Mouse (Mus musculus): Measurements from ENCODE around the gene Fbxo7.
"Not testable (repeated sequence)": the region's sequence is repeated elsewhere in the genome, so short reads cannot be mapped to it uniquely, and the experiment has no call there.

Gene Fbxo7

DNA sequence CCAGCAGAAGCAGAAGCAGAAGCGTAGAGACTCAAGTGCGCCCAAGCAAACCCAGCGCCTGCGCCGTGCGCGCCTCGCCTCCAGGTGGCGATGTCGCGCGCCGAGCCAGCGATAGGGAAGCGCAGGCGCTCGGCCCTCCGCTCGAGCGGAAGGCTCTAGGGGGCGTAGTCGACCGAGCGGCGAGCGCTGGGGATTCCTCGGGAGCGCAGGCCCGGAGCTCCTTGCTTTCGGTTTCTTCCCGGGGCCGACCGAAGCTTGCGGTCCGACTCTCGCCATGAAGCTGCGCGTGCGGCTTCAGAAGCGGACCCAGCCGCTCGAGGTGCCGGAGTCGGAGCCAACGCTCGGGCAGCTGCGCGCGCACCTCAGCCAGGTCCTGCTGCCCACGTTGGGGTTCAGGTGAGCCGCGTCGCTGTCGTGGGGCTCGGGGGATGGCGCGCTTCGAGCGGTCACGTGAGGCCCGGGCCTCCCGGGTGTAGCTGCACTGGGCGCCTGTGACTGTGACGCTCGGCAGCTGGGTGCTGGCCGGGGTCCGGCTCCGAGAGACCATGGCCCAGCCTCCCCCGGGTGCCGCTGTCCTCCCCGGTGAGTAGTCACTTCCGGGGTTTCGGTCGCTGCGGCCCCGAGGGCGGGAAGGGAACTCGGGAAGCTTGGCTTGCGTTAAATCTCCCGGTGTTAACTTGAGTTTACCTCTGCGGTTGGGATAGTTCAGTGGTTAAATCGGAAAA lies at the start of gene Fbxo7:
TSS of gene Fbxo7 (plus strand) at position 224 of the 725 bp plus-strand sequence.
- peak; percentile 84 to 87 for DNase-seq (ENCODE audit: low spot score in 2 of 2)

DNA sequence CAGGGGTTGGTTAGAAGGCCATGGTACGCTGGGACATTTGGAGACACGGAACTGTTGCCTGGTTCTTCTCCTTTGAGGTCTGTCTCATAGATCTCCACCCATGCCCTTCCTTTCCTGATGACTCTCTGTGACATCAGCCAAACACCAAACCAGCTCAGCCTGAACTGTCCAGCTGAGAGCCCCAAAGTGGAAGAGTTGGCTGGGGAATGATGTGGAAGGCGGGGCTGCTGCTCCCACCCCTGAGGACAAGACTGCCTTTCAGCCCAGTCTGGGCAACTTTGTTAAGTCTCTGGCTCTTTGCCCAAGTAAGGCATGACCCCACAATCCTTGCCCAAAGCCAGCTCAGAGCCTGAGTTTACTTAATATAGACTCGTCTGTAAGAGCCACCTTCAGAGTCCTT lies 48.9 kb upstream of the Fbxo7 start:
- DNase-seq (ENCODE audit: low spot score in 2 of 2), result no peak

DNA sequence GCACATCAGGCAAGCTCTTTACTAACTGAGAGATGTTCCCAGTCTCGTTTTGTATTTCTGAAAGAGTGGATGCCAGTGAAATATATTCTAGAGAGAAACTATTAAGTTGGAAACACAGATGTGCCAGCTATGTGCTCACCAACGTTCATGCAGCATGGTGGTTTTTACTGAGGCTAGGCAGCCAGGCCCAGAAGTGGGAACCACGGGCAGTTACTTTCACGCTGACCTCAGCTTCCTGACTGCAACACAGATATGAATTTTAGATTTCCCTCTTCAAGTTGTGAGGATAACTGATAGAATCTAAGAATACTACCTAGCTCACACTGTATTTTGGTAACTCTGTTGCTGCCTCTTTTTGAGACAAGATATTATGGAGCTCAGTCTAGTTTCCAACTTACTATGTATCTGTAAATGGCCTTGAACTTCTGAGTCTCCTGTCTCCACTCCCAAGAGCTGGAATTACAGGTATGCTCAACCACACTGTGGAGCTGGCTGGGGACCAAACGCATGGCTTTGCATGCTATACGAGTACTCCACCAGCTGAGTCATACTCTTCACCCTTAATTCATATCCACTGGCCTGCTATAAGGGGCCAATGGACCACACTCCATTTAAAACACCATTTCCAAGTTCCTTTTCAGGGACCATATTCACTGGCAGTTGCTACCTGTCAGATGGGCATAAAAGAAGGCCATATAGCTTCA lies 32.2 kb upstream of the Fbxo7 start:
- no peak for DNase-seq (ENCODE audit: low spot score in 2 of 2)

DNA sequence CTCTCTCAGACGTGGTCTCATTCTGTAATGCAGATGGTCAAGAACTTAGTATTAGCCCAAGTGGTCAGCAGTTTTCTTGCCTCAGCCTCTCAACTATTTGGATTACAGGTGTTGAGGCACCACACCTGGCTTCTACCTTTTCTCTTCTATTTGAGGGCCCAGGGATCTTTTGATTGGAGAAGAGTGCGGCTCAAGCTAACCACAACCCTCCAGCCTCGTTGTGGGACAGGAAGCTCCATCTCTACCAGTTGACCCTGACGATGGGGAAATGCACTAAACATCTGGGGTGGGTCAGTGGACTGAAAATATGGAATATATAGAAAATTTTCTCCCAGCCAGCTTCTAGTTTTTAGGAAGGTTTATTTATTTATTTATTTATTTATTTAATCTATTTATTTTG lies 29.4 kb upstream of the Fbxo7 start:
- no peak for DNase-seq (ENCODE audit: low spot score in 2 of 2)

DNA sequence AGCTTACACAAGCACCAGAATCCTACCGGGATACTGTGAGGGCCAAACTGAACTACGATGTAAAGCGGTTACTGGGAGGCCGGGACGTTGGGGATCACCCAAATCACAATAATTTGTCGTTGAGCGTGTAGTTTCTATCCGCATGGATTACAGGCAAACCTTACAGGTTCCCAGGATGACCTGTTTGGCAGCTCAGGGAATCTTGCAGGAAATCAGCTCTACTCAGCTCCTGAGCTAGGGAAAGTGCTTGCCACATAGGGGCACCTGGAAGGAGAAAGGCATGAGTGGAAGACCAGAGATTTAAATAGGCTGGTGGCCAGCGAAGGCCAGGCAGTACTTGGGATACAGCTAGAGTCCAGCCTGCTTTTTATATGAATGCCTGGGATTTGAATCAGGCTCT lies 27.9 kb upstream of the Fbxo7 start:
- DNase-seq (ENCODE audit: low spot score in 2 of 2), result no peak

DNA sequence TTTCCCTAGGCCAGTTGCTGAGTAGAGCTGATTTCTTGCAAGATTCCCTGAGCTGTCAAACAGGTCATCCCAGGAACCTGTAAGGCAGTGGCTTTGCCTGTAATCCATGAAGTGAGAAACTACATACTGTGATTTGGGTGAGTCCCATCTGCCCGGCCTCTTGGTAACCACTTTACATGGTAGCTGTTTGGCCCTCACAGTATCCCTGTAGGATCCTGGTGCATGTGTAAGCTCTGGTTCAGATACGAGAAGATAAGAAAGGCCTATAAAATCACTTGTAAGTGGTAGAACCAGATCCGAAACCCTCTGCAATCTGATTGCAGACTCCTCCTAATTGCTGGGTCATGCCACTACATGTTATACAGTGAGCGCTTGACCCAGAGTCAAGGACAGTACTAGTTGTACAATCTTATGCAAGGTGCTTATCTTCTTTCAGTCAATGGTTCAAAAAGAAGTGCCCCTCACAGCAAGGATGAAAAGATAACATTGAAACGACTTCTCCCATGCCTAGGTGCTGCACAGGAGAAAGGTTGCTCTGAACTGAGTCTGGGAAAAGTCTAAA lies 27.1 kb upstream of the Fbxo7 start:
- DNase-seq (ENCODE audit: low spot score in 2 of 2), result peak in 1 of 2 experiments; percentile 11

DNA sequence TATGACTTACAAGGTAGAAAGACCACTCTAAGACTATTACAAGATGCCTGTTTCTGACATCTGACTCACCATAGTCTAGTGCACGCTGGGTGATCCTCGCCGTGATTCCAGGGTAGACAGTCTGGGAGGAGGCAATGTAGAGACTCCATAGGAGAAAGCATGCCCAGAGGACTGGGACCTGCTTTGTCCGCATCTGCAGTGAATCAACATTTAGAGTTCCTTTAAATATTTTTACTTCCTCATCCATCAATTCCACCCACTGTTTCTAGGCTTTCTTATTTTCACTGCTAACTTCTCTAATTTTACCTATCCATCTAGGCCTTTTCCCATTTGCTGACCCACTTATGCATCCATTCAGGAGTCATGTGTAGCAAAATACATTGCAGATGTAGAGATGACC lies 21.3 kb upstream of the Fbxo7 start:
- no peak for DNase-seq (ENCODE audit: low spot score in 2 of 2)

DNA sequence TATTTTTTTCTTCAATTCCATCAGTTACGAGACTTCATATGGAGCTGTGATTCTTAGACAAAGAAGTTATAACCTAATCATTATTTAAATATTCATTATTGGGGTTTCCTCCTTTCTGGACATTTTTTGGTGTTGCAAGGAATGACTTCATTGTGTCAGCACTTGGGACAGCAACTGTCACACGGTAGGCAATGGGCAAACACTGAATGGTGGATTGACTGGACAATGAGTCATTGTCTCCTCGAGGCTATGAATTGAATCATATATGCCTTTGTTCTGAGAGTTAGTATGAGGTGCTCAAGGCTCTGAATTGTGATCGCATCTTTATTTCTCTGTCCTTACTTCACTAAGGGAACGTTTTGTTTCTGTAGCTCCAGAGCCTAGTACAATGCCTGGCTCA lies 15.3 kb upstream of the Fbxo7 start:
- no peak for DNase-seq (ENCODE audit: low spot score in 2 of 2)

DNA sequence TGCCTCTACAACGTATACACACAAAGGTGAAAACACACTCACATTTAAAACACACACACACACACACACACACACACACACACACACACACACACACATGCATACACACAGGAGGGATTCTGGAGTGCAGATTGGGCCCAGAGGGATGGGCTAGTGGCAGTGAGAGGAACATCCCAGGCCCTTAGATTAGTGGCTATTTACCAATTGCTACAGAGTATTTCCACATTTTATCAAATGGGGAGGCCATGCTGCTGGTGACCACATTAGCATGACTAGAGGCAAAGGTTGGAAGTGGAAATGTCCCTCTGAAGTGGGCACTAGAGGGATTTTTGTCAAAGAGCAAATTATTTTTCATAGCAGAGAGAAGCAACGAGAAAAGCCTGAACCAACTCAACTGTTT lies 12.1 kb upstream of the Fbxo7 start:
- no peak for DNase-seq (ENCODE audit: low spot score in 2 of 2)

DNA sequence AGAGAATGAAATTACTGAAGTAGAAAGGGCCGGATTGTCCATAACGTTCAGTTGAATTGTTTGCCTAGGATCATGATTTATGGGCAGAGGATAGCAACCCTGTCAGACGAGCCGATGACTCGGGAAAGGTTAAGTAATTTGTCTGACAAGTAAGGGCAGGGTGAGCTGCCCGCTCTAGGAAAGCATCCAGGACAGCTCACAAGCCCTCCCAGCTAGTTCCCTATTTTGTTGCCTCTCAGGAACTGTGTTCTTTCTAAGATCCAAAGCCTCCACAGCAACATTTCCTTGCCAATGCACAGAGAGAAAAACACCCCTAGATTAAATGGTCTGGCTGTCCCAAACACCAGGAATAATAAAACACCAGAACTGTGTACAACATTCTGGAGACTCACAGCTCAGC lies 11.1 kb upstream of the Fbxo7 start:
- no peak for DNase-seq (ENCODE audit: low spot score in 2 of 2)

DNA sequence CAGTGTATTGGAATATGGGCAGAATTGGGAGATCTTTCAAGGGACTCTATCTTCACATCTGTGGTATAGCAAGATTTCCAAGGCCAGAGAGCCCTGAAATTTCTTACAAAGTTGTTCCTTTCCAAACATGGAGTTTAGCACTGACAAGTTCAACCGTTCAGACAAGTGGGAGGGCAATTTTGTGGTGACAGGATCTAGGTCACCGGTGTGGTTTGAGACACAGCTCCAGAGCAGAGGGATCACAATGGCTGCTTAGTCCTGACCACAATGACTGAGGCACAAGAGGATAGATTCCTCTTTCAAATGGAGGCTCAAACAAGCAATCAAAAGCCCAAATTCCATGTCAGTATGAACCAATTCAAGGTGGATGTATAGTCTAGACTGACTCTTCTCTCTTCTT lies 10.6 kb upstream of the Fbxo7 start:
- DNase-seq (ENCODE audit: low spot score in 2 of 2), result no peak

DNA sequence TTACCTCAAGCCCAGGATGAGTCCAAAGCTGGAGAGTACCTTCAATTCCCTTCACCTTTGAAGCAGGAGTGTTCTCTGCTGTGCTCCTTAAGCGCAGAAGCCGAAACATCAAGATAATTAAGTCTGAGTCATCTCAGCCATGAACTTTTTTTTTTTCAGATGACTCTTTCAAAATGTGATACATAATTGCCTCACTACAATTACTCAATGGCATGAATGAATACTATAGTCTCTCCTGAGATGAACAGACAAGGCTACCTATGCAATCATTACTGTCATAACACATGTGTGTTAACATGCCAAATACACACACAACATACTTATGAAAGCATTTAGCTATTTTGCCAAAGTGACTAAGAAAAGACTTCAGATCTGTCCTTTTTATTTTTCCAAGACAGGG lies 10.0 kb upstream of the Fbxo7 start, which contains the start of gene Bpifc:
TSS of gene Bpifc (minus strand) at position 115 of the 400 bp plus-strand sequence.
- DNase-seq (ENCODE audit: low spot score in 2 of 2), result no peak

DNA sequence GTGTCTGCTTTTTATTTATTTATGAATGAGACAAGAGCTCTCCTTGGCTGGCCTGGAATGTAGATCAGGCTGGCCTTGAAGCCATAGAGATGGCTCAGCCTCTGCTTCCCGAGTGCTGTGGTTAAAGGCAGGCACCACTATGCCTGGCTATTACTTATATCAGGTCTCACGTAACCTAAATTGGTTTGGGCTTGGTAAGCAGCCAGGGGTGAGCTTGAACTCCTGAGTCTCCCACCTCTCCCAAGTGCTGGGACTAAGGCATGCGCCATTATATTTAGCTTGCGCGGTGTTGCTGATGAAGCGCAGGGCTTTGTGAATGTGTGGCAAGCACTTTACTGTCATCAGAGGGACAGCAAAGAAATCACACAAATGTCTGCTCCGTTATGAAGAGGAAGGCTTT lies 4.0 kb upstream of the Fbxo7 start:
- no peak for DNase-seq (ENCODE audit: low spot score in 2 of 2)

DNA sequence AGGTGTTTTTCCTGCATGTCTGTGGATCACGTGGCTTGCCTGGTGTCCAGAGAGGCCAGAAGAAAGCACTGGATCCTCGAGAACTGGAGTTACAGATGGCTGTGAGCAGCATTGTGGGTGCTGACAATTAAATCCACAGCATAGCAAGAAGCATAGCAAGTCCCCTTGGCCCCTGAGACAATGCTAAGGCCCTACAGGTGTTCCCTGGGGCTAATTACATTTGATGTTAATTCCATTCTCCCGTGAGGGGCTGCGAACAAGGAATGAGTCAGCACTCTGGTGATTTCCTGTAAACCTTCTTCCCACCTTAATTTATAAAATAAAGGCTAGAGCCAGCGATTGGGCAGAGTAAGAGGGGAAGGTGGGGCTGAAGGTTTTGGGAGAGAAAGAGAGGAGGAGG lies 3.0 kb upstream of the Fbxo7 start:
- no peak for DNase-seq (ENCODE audit: low spot score in 2 of 2)

DNA sequence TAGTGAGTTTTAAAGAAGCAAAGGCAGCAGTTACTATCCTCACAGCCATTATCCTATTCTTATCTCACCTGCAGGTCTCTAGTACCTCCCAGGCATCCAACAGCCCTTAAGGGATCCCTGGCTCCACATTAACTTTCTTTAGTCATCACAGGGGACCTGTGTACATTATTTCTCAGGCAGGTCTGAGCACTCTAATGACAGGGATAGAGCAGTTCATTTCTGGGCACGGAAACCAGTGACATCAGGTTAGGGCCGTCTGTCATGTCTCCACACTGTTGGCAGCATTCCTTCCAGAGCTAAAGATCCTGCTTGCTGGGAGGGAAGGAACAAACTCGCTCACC lies 394 bp upstream of the Fbxo7 start:
- no peak for DNase-seq (ENCODE audit: low spot score in 2 of 2)

DNA sequence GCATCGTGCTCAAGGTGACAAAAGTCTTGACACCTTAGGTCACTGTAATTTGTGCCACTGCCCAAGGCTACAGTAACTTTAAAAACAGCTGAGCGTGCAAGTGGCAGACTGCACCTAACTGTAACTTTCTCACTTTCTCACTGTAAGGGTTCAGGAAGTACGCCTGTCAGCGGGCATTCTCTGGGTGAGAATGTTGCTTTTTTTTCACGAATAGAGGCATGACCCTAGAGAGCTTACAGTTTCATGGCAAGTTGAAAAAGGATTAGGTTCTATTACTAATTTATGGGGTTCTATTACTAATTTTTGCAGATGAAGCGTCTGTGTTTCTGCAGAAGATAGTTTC lies 673 bp downstream of the Fbxo7 start:
- no peak for DNase-seq (ENCODE audit: low spot score in 2 of 2)

DNA sequence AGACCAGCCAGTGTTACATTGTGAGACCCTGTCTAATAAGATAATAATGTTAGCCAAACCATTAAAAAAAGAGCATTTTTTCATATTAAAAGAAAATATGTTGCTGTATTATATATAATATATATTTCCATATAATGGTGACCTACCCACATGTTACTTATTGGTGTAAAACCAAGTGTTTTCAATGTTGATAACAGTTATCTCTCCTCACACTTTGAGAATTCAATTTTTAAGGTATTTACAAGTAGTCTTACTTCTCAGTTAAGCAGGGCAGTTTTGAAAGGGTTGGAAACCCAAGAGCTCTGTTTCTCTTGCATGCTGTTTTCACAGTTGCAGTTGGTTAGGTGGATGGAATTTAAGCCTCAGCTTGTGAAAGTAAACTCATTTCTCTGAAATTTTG lies 1.4 kb downstream of the Fbxo7 start:
- DNase-seq (ENCODE audit: low spot score in 2 of 2), result no peak

DNA sequence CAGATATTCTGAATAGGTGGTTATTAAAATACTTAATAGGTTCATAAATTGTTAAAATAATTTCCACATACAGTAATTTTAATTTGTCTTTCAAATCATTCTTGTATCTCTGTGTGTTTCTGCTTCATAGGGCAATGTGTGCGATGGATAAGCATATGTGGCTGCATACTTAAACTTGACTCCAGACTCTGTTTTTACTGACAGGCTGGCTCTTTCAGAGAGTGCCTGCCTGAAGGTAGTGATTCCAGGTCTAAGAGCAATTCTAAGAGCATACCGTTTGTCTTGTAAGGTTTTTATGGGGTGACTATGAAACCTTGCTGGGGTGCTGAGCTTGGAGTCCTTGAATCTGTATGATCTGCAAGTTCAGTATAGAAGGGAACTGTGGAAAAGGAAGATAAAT lies 4.1 kb downstream of the Fbxo7 start:
- no peak for DNase-seq (ENCODE audit: low spot score in 2 of 2)

DNA sequence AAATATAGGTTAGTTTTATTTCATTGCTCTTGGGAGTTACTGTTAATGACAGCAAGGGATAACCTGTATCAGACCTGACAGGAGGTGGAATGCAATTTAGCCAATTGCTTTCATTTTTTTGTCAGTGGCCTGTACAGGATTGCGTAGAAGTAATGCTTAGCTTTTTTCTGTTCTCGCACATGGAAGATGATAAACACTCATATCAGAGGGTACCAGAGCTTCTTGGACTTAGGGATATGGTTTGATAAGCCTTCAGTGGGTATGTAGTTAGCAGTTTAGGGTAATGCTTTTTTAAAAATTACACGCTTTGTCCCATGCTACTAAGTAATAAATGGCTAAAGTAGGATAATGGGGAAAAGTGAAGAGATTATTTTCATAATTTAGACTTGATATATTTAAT lies 4.6 kb downstream of the Fbxo7 start:
- DNase-seq (ENCODE audit: low spot score in 2 of 2), result no peak

DNA sequence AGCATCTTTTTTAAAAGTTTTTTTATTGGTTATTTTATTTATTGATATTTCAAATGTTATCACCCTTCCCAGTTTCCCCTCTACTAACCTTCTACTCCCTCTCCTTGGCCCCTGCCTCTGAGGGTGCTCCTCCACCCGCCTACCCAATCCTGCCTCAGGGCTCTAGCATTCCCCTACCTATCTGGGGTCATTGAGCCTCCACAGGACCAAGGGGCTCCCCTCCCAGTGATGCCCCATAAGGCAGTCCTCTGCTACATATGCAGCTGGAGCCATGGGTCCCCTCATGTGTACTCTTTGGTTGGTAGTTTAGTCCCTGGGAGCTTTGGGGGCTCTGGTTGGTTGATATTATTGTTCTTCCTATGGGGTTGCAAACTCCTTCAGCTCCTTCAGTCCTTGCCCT lies 5.0 kb downstream of the Fbxo7 start:
- DNase-seq (ENCODE audit: low spot score in 2 of 2), result not testable (repeated sequence)

DNA sequence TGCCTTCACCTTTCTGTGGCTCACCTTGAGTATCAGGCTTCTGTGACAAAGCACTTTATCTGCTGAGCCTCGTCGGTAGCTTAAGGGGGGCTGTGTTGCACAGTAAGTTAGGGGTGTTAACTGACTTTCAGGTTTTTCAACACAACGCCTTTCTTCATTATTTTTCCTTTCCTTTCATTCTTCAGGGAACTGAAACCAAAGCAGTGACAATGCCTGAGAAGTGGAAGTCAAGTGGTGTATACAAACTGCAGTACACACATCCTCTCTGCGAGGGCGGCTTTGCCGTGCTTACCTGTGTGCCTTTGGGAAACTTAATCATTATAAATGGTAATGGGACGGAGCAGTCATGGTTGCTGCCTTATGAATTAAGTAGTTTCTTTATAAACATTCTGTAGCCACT lies 9.0 kb downstream of the Fbxo7 start:
- no peak for DNase-seq (ENCODE audit: low spot score in 2 of 2)

DNA sequence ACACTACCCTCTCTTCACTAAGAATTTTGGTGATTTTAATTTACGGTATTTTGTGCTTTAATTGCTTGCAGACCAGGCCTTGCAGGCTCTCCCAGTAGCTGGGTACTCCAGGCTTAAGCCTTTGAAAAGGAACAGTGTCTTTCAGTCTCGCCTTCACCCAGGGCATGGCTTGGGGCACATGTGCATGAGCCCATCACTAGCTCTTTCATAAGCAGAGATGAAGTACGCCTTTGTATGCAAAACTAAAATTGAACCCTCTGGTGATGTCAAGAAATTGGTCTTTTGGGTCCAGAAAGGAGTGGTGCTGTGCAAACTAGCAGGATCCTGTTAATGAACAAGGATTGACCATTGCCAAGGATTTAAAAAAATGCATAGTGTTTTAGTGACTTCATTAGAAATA lies 10.7 kb downstream of the Fbxo7 start:
- DNase-seq (ENCODE audit: low spot score in 2 of 2), result no peak

DNA sequence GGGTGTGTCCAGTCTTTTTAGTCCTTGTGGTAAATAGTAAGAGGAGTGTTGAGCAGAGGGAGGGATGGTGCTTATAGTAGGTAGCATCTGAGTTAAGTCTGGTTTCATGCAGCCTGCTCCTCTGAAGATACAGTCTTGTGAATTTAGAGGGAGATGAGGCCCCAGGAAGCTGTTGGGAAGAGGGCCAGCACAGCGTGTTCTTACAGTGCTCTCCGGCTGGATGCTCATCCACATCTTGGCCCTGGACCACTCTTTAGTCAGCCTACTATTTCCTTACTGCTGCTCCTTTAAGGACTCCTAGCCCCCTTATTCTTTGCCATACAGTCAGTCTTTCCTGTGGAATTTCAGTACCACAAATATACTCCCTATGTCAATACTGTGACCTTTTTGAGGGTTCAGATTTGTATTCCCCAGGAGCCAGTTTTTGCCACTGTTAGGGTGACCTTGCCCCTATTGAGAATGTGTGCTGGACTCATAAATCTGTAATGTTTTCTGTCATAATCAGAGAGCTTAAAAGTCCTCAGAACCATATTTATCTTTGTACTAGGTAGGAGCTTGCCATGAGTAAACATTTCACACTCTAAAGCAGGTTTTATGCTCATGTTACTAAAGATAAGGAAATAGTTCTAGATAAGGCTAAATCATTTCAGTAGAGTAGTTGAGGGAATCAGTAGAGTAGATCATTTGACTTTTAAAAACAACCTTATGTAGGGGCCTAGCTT lies 12.4 kb downstream of the Fbxo7 start:
- no peak for DNase-seq (ENCODE audit: low spot score in 2 of 2)
